ENCODE assay signal across 21 mouse cellular contexts in genomic region chr1:38817268-38817667, GRCm38 (mm10). TPM values are rescaled to one million over a fixed set of nuclear protein-coding genes. Genes with fewer than 3 reads are reported as not detected.
DNase-seq lines count a peak whose midpoint lies in the region; ATAC-seq lines count a peak whose summit lies in the region.
"Had no signal": no experiment of that assay in that cellular context is flagged by ENCODE, and none has a peak within 500 bp of the region (broad histone marks: within the 10 kb centered on the region; RNA-seq: fewer than 3 reads in every experiment).

No protein-coding gene starts in this region.

- no peaks in the 10 kb centered on the region for H3K4me1 ChIP-seq in forebrain, embryonic 14.5 days (ENCODE audit: control insufficient read depth, insufficient read depth, low read length)
- H3K4me1 ChIP-seq in forebrain, embryonic 12.5 days, result peaks cover 4% of the 10 kb centered on the region; the same call in 1 of the 2 replicates
- H3K4me1 ChIP-seq in midbrain, embryonic 13.5 days (replicated peaks), result peaks cover 24% of the 10 kb centered on the region; the same call in 1 of the 2 replicates
- H3K4me1 ChIP-seq in midbrain, embryonic 11.5 days (ENCODE audit: control insufficient read depth, insufficient read depth, low read length), result no peaks in the 10 kb centered on the region
- H3K4me1 ChIP-seq in embryonic facial prominence, embryonic 14.5 days (ENCODE audit: control insufficient read depth, insufficient read depth, low read length), result peaks cover 18% of the 10 kb centered on the region
- no peaks in the 10 kb centered on the region; the same call in 1 of the 2 replicates for H3K4me1 ChIP-seq in neural tube, embryonic 14.5 days (ENCODE audit: control insufficient read depth, insufficient read depth, low read length)
- H3K4me1 ChIP-seq: stomach, embryonic 15.5 days had no signal

- H3K4me3 ChIP-seq in forebrain, embryonic 14.5 days (ENCODE audit: low read depth, low read length), result no peak overlapping the region
- no peak overlapping the region for H3K4me3 ChIP-seq in forebrain, embryonic 12.5 days (replicated peaks)
- no peak overlapping the region for H3K4me3 ChIP-seq in midbrain, embryonic 13.5 days (replicated peaks)
- no peak overlapping the region for H3K4me3 ChIP-seq in midbrain, embryonic 11.5 days (ENCODE audit: low read depth, low read length)
- H3K4me3 ChIP-seq in embryonic facial prominence, embryonic 14.5 days (ENCODE audit: low read depth, low read length), result no peak overlapping the region
- no peak overlapping the region for H3K4me3 ChIP-seq in neural tube, embryonic 14.5 days (ENCODE audit: low read depth, low read length)
- H3K4me3 ChIP-seq: heart, embryonic 12.5 days; stomach, embryonic 15.5 days had no signal

- no peak for ATAC-seq in forebrain, embryonic 14.5 days
- no peak for ATAC-seq in forebrain, embryonic 12.5 days (ENCODE audit: low FRiP score)
- ATAC-seq in midbrain, embryonic 13.5 days, result 0 out of 2 replicates have a peak, but pooled peaks have one; percentile 14
- ATAC-seq in midbrain, embryonic 11.5 days (ENCODE audit: low FRiP score), result no peak
- no peak for ATAC-seq in embryonic facial prominence, embryonic 14.5 days (ENCODE audit: low read depth)
- no peak for ATAC-seq in neural tube, embryonic 14.5 days (ENCODE audit: low read depth)
- ATAC-seq: liver, postnatal 0 days had no signal

- WGBS in forebrain, embryonic 14.5 days, result 88% methylated on average over 9 of the region's 9 CpGs
- 84% methylated on average over 9 of the region's 9 CpGs for WGBS in forebrain, embryonic 12.5 days
- 84% methylated on average over 9 of the region's 9 CpGs for WGBS in midbrain, embryonic 13.5 days
- 79% methylated on average over 9 of the region's 9 CpGs for WGBS in midbrain, embryonic 11.5 days
- WGBS in embryonic facial prominence, embryonic 14.5 days, result 45% methylated on average over 9 of the region's 9 CpGs
- WGBS in neural tube, embryonic 14.5 days, result 80% methylated on average over 9 of the region's 9 CpGs

- DNase-seq in forebrain, embryonic 14.5 days (ENCODE audit: low spot score), result no peak
- no peak for DNase-seq in midbrain, embryonic 11.5 days (ENCODE audit: low spot score, missing footprints)
- peak; percentile 70 for DNase-seq in embryonic facial prominence, embryonic 14.5 days (ENCODE audit: low spot score)
- DNase-seq in cerebellum, adult 11 months, result no peak
- no peak for DNase-seq in lung, adult 18-20 months
- DNase-seq: adrenal gland, postnatal 25 days; cerebellum, adult 8-10 months; heart, postnatal 14 days; kidney, adult 18-20 months; liver, postnatal 0 days; lung, postnatal 14 days; retina, postnatal 1 day; thymus, adult 18-20 months; thymus, postnatal 4 days had no signal

- H3K9ac ChIP-seq in forebrain, embryonic 14.5 days (ENCODE audit: low read length), result 0 out of 2 replicates have a peak overlapping the region, but pooled peaks have one; percentile 13
- H3K9ac ChIP-seq in forebrain, embryonic 12.5 days, result no peak overlapping the region
- H3K9ac ChIP-seq in midbrain, embryonic 13.5 days (replicated peaks), result no peak overlapping the region
- H3K9ac ChIP-seq in midbrain, embryonic 11.5 days (ENCODE audit: low read length), result no peak overlapping the region
- no peak overlapping the region for H3K9ac ChIP-seq in embryonic facial prominence, embryonic 14.5 days (ENCODE audit: low read depth, low read length)
- no peak overlapping the region for H3K9ac ChIP-seq in neural tube, embryonic 14.5 days (replicated peaks; ENCODE audit: low read depth, low read length)
- H3K9ac ChIP-seq: heart, embryonic 12.5 days; liver, postnatal 0 days; stomach, embryonic 15.5 days had no signal

- H3K9me3 ChIP-seq in forebrain, embryonic 14.5 days (replicated peaks; ENCODE audit: control insufficient read depth, low read length), result no peaks in the 10 kb centered on the region
- H3K9me3 ChIP-seq in forebrain, embryonic 12.5 days, result no peaks in the 10 kb centered on the region
- no peaks in the 10 kb centered on the region for H3K9me3 ChIP-seq in midbrain, embryonic 13.5 days
- no peaks in the 10 kb centered on the region for H3K9me3 ChIP-seq in midbrain, embryonic 11.5 days (ENCODE audit: control insufficient read depth, low read length)
- H3K9me3 ChIP-seq in embryonic facial prominence, embryonic 14.5 days (ENCODE audit: control insufficient read depth, low read length), result no peaks in the 10 kb centered on the region
- no peaks in the 10 kb centered on the region for H3K9me3 ChIP-seq in neural tube, embryonic 14.5 days (ENCODE audit: control insufficient read depth, low read length)
- H3K9me3 ChIP-seq: heart, embryonic 12.5 days; stomach, embryonic 15.5 days had no signal

- H3K27me3 ChIP-seq in forebrain, embryonic 14.5 days (replicated peaks; ENCODE audit: control insufficient read depth, insufficient read depth, low read length), result no peaks in the 10 kb centered on the region
- H3K27me3 ChIP-seq in forebrain, embryonic 12.5 days, result no peaks in the 10 kb centered on the region
- H3K27me3 ChIP-seq in midbrain, embryonic 13.5 days, result no peaks in the 10 kb centered on the region
- no peaks in the 10 kb centered on the region for H3K27me3 ChIP-seq in midbrain, embryonic 11.5 days (ENCODE audit: control insufficient read depth, insufficient read depth, low read length)
- H3K27me3 ChIP-seq in embryonic facial prominence, embryonic 14.5 days (replicated peaks; ENCODE audit: control insufficient read depth, insufficient read depth, low read length), result no peaks in the 10 kb centered on the region
- no peaks in the 10 kb centered on the region for H3K27me3 ChIP-seq in neural tube, embryonic 14.5 days (ENCODE audit: control insufficient read depth, insufficient read depth, low read length)
- H3K27me3 ChIP-seq: heart, embryonic 12.5 days; stomach, embryonic 15.5 days had no signal

- no peak overlapping the region for H3K4me2 ChIP-seq in forebrain, embryonic 14.5 days (ENCODE audit: low read length)
- no peak overlapping the region for H3K4me2 ChIP-seq in forebrain, embryonic 12.5 days
- H3K4me2 ChIP-seq in midbrain, embryonic 13.5 days (replicated peaks), result no peak overlapping the region
- no peak overlapping the region for H3K4me2 ChIP-seq in midbrain, embryonic 11.5 days
- H3K4me2 ChIP-seq in embryonic facial prominence, embryonic 14.5 days (ENCODE audit: low read depth, low read length), result 0 out of 2 replicates have a peak overlapping the region, but pooled peaks have one; percentile 24
- H3K4me2 ChIP-seq in neural tube, embryonic 14.5 days (ENCODE audit: low read depth, low read length), result no peak overlapping the region
- H3K4me2 ChIP-seq: heart, embryonic 12.5 days; stomach, embryonic 15.5 days had no signal

- no peak overlapping the region for H3K27ac ChIP-seq in forebrain, embryonic 14.5 days (ENCODE audit: low read depth, low read length)
- no peak overlapping the region for H3K27ac ChIP-seq in forebrain, embryonic 12.5 days
- peak overlapping the region; percentile 53 for H3K27ac ChIP-seq in midbrain, embryonic 13.5 days
- H3K27ac ChIP-seq in midbrain, embryonic 11.5 days (ENCODE audit: low read depth, low read length), result no peak overlapping the region
- H3K27ac ChIP-seq in embryonic facial prominence, embryonic 14.5 days (replicated peaks; ENCODE audit: low read depth, low read length), result peak overlapping the region; percentile 86
- H3K27ac ChIP-seq in neural tube, embryonic 14.5 days (ENCODE audit: low read depth, low read length), result peak overlapping the region; percentile 66; the same call in 1 of the 2 replicates
- H3K27ac ChIP-seq: kidney, postnatal 0 days; stomach, embryonic 15.5 days had no signal

- H3K36me3 ChIP-seq in forebrain, embryonic 14.5 days (ENCODE audit: control insufficient read depth, insufficient read depth, low read length), result peaks cover 16% of the 10 kb centered on the region
- H3K36me3 ChIP-seq in forebrain, embryonic 12.5 days (replicated peaks), result peaks cover 14% of the 10 kb centered on the region
- peaks cover 35% of the 10 kb centered on the region for H3K36me3 ChIP-seq in midbrain, embryonic 13.5 days
- H3K36me3 ChIP-seq in midbrain, embryonic 11.5 days (ENCODE audit: control insufficient read depth, insufficient read depth, low read length), result no peaks in the 10 kb centered on the region
- peaks cover 11% of the 10 kb centered on the region for H3K36me3 ChIP-seq in embryonic facial prominence, embryonic 14.5 days (ENCODE audit: control insufficient read depth, insufficient read depth, low read length)
- H3K36me3 ChIP-seq in neural tube, embryonic 14.5 days (ENCODE audit: control insufficient read depth, insufficient read depth, low read length), result peaks cover 13% of the 10 kb centered on the region
- H3K36me3 ChIP-seq: stomach, embryonic 15.5 days had no signal

RNA-seq across cellular contexts. Expression of gene Lonrf2, which starts 19.2 kb away (rescaled TPM):
- polyA plus RNA-seq in forebrain, embryonic 14.5 days (2014; fragmentation: Nextera tagmentation; extraction: Ambion mirVana), result 10.5 and 11.1 TPM in 2 replicates
- polyA plus RNA-seq in forebrain, embryonic 12.5 days (2016; fragmentation: Nextera tagmentation; extraction: Ambion mirVana), result 6.0 and 6.1 TPM in 2 replicates
- polyA plus RNA-seq in midbrain, embryonic 13.5 days (2015; fragmentation: Nextera tagmentation; extraction: Ambion mirVana), result 12.5 and 14.1 TPM in 2 replicates
- polyA plus RNA-seq in midbrain, embryonic 11.5 days (2014; fragmentation: Nextera tagmentation; extraction: Ambion mirVana), result 4.2 TPM in 2 replicates
- polyA plus RNA-seq in embryonic facial prominence, embryonic 14.5 days (2014; fragmentation: Nextera tagmentation; extraction: Ambion mirVana), result 3.0 and 3.1 TPM in 2 replicates
- 29.4 and 31.1 TPM in 2 replicates for polyA plus RNA-seq in neural tube, embryonic 14.5 days (2014; fragmentation: Nextera tagmentation; extraction: Ambion mirVana)
- polyA plus RNA-seq: liver, adult 2 months had no signal

Comparison
In these comparisons a context has a peak if more than half of its experiments do, and no peak if none do; other contexts are left out.
1. H3K27ac ChIP-seq: peak in midbrain, embryonic 13.5 days (single experiment), embryonic facial prominence, embryonic 14.5 days (single experiment) and neural tube, embryonic 14.5 days (single experiment); none in forebrain, embryonic 14.5 days (single experiment), forebrain, embryonic 12.5 days (single experiment) and midbrain, embryonic 11.5 days (single experiment).